Mouse (Mus musculus) brain, embryonic 14.5 days (tissue): ENCODE measurements at regions not wholly inside any gene's neighbourhood (a gene's known extent, or its start where the extent isn't known, plus 50 kb on each side); places are given as distances from the start of the nearest gene placed in this dataset.

Experiments
- CTCF ChIP-seq: fragments of 200-500 bp; IDR thresholded peaks from 2 replicates; pipeline ENCODE4 v1.5.1; 2012; ENCODE audit warnings: inconsistent platforms, mild to moderate bottlenecking, moderate library complexity, borderline replicate concordance; ENCODE audit not compliant: insufficient read depth, insufficient read length; ENCODE audit errors: extremely low read depth
- POLR2A ChIP-seq: fragments of 200-500 bp; IDR thresholded peaks from 2 replicates; pipeline ENCODE4 v1.6.1; 2012; ENCODE audit warnings: mild to moderate bottlenecking, inconsistent platforms, borderline replicate concordance; ENCODE audit not compliant: poor library complexity, insufficient read depth, insufficient read length, severe bottlenecking; ENCODE audit errors: extremely low read depth

- TF ChIP-seq CTCF (no peak), POLR2A (no peak)
Measured at GRCm38 (mm10) chr6:73379825-73380224, 89.6 kb downstream of the 4931417E11Rik start.
